Mouse (Mus musculus) embryonic facial prominence, embryonic 10.5 days (tissue): ENCODE results near the gene Tex38. TPM values are rescaled to one million over a fixed set of nuclear protein-coding genes. Genes with fewer than 3 reads are reported as not detected.
A peak's percentile ranks its signal among the peaks of the same experiment; 100 is the strongest.

Experiments
- DNase-seq: peaks from one replicate; pipeline ENCODE4 v3.0.0-alpha.2; 2017; ENCODE audit warnings: low spot score
- H3K27ac ChIP-seq: fragments of 300-500 bp; sonication (generic); replicated peaks from 2 replicates; pipeline ENCODE4 v1.5.1; 2016; ENCODE audit warnings: mild to moderate bottlenecking
- H3K27me3 ChIP-seq: fragments of 300-500 bp; sonication (generic); replicated peaks from 2 replicates; pipeline ENCODE4 v1.6.1; 2016; ENCODE audit warnings: low read depth, mild to moderate bottlenecking; ENCODE audit not compliant: poor library complexity, severe bottlenecking
- H3K36me3 ChIP-seq: fragments of 300-500 bp; sonication (generic); replicated peaks from 2 replicates; pipeline ENCODE4 v1.6.1; 2016; ENCODE audit warnings: mild to moderate bottlenecking, moderate library complexity
- H3K4me1 ChIP-seq: fragments of 300-500 bp; sonication (generic); 2 replicates; pipeline ENCODE4 v1.6.1; 2016
- H3K4me3 ChIP-seq: fragments of 300-500 bp; sonication (generic); 2 replicates; pipeline ENCODE4 v1.5.1; 2016; ENCODE audit warnings: mild to moderate bottlenecking, moderate library complexity
- H3K9me3 ChIP-seq: fragments of 300-500 bp; sonication (generic); 2 replicates; pipeline ENCODE4 v1.6.1; 2016; ENCODE audit warnings: mild to moderate bottlenecking
- WGBS: fragments of 180-500 bp; shearing (Covaris S2); methylation state at CpG from one replicate; pipeline ENCODE4 v1.1.7; 2016; 5-methylcytosine and 5-hydroxymethylcytosine counted together
- polyA plus RNA-seq: library from polyadenylated mRNA; unstranded; fragments of >200 nt; fragmentation: Nextera tagmentation; extraction: Ambion mirVana; gene quantifications from 2 replicates; pipeline ENCODE4 v1.2.1, GENCODE M21; 2016

Gene Tex38
- polyA plus RNA-seq, 1 experiment from 2014 or later: 0.25 TPM

DNA sequence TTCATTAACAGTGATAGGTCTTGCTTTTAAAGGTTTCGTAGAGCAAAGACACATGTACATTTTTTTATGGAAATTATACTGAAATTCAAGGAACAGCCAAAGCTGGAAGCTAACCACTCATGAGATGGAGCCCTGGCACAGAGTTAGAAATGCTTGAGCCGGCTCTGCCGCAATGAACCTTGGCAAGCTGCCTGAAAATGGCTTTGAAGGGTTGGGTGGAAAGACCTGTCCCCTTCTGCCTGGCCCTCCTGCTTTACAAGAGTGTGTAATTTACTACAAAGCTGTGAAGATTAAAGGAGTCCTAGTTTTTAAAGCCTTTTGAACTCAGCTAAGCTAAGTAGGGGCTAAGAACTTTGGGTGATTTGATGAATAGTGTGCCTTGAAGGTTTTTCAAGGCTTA, 19.6 kb downstream of the Tex38 start:
- Histone ChIP-seq H3K27ac (no peak overlapping the region), H3K4me3 (no peak overlapping the region), H3K27me3 (no peaks in the 10 kb centered on the region), H3K9me3 (no peaks in the 10 kb centered on the region), H3K36me3 (peaks cover 86% of the 10 kb centered on the region), H3K4me1 (no peaks in the 10 kb centered on the region)
- DNase-seq: no peak
- WGBS: 85% methylated on average over 3 of the region's 3 CpGs

DNA sequence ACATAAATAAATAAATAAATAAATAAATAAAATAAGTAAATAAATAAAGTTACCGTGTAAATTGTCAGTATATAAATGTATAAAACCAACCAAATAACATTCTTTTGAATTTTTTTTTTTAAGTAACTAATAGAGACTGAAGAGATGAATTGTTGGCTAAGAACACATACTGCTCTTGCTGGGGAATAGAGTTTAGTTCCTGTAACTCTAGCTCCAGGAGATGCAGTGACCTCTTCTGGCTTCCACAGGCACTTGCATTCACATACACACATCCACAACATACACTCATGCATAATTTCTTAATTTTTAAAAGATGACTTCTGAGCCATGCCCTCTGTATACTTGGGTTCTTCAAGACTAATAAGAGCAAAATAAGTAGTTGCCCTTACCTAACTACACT, 26.0 kb downstream of the Tex38 start:
- peaks cover 59% of the 10 kb centered on the region for H3K36me3 ChIP-seq
- DNase-seq: no peak
- H3K4me3 ChIP-seq: no peak overlapping the region
- 92% methylated on average over 1 of the region's 1 CpGs for WGBS
- H3K27ac ChIP-seq: no peak overlapping the region
- H3K27me3 ChIP-seq: no peaks in the 10 kb centered on the region
- H3K4me1 ChIP-seq: no peaks in the 10 kb centered on the region
- H3K9me3 ChIP-seq: no peaks in the 10 kb centered on the region

DNA sequence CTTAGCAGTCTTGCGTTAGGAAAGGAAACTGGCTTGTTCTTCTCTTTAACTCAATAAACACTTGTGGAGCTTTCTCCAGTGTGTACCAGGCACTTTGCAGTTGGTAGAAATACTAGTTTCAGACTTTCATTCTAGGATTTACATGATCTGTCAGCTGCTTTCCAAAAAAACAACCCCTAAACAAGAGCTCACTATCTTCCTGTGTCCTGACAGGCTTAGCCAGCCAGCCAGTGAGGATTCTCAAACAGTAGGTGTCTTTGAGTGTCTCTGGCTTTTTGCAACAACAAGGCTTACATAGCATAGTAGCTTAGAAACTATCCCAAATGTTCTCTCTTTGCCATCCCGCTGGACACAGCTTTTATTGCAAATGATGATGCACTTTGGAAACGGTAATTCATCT, 26.7 kb downstream of the Tex38 start:
- Histone ChIP-seq H3K27ac (no peak overlapping the region), H3K4me1 (no peaks in the 10 kb centered on the region), H3K9me3 (no peaks in the 10 kb centered on the region), H3K4me3 (no peak overlapping the region), H3K36me3 (peaks cover 59% of the 10 kb centered on the region), H3K27me3 (no peaks in the 10 kb centered on the region)
- DNase-seq: no peak
- WGBS: 93% methylated on average over 3 of the region's 3 CpGs

DNA sequence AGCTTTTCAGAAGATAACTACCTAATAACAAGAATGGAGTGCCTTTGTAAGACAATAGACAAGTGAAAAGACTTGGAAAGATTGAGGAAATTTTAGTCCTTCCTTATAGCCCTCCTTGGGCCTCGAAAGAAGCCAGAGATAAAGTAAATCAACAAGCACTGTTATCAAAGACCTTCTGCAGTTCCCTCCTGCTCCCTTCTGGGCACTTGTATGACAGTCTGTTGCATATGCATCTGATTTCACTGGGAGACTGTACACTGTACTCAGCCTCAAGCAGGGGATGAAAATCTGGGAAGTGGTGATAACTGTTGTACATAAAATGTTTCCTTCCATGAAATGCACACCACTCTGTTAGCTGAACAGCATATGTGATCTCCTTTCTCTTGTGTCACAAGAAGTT, 31.5 kb downstream of the Tex38 start:
- H3K4me1 ChIP-seq: no peaks in the 10 kb centered on the region
- 88% methylated on average over 1 of the region's 1 CpGs for WGBS
- H3K27ac ChIP-seq: no peak overlapping the region
- no peak for DNase-seq
- no peaks in the 10 kb centered on the region for H3K9me3 ChIP-seq
- no peaks in the 10 kb centered on the region for H3K27me3 ChIP-seq
- H3K36me3 ChIP-seq: peaks cover 57% of the 10 kb centered on the region
- H3K4me3 ChIP-seq: no peak overlapping the region

DNA sequence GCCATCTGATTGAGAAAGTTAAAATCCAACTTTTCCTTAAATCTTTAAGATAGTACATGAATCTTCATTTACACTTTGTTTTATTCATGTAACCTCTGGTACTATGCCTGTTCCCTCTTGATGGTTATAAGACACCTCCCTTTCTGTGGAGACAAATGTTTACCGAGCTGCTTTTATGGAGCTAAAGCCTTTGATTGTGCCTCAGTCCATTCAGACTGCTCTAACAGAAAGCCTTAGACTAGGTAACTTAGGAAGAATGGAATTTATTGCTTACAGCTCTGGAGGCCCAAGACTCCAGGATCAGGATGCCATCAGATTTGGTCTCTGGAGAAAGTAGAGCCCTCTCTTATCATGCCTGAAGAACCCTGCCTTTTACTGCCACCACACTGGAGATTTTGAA, 32.6 kb downstream of the Tex38 start:
- H3K27me3 ChIP-seq: no peaks in the 10 kb centered on the region
- 84% methylated on average over 1 of the region's 1 CpGs for WGBS
- H3K27ac ChIP-seq: no peak overlapping the region
- H3K9me3 ChIP-seq: no peaks in the 10 kb centered on the region
- H3K4me1 ChIP-seq: peaks cover 9% of the 10 kb centered on the region
- H3K4me3 ChIP-seq: no peak overlapping the region
- peaks cover 46% of the 10 kb centered on the region for H3K36me3 ChIP-seq
- DNase-seq: no peak

DNA sequence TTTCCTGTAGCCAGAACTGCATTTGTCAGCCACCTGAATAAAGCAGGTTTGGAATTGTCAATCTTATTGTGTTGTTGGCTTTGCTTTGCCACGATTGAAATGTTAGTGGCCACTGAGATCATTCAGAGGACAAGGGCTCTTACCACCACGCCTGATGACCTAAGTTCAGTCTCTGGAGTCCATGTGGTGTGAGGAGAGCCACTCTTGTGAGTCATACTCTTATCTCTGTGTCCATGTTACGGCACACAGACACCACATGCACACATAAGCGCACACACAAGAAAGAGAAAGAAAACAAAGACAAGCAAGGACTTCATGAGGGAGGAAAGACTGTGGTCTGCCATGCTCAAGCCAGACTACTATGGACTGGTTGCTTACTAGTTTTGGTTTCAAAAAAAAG, 37.7 kb downstream of the Tex38 start:
- Histone ChIP-seq H3K9me3 (no peaks in the 10 kb centered on the region), H3K4me3 (no peak overlapping the region), H3K36me3 (peaks cover 53% of the 10 kb centered on the region), H3K27me3 (no peaks in the 10 kb centered on the region), H3K4me1 (peaks cover 28% of the 10 kb centered on the region), H3K27ac (no peak overlapping the region)
- 85% methylated on average over 4 of the region's 4 CpGs for WGBS
- DNase-seq: no peak

DNA sequence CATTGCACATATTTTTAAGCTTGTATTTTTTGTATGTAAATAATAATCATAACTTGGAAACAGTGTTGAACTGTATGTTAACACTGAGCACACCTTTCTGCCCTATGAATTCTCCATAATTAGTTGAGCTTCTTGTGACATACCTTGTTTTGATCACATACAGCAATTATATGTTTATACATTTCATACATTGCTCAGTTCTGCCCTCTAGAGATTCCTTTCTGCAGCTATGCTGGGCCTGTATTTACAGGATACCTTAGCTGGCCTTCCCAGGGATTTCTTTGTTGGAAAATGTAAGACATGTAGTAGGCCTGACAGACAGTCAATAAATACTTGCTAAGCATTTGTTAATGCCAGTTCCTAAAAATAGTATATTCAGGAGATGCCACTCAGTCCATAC, 38.2 kb downstream of the Tex38 start:
- Histone ChIP-seq H3K36me3 (peaks cover 49% of the 10 kb centered on the region), H3K27me3 (no peaks in the 10 kb centered on the region), H3K27ac (no peak overlapping the region), H3K4me1 (peaks cover 29% of the 10 kb centered on the region), H3K9me3 (no peaks in the 10 kb centered on the region), H3K4me3 (no peak overlapping the region)
- DNase-seq: no peak

DNA sequence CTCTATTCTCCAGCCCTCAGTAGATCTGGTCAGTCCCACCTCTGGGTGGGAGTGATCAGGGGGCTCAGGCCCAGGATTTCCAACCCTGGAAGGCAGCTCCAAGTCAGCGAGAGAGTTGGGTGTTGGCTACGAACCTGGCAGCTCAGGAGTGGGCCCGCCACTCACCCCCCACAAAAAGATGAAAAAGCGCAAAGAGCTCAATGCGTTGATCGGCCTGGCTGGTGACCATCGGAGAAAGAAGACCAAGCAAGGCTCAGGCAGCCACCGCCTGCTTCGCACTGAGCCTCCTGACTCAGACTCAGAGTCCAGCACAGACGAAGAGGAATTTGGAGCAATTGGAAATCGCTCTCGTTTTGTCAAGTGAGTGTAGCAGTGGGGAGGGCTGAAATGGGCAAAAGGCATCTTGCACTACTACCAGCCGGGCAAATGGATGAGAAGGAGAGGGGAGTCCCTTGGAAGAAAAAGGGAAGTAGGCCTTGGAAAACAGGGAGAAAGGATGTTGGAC, 42.3 kb downstream of the Tex38 start:
- no peak for DNase-seq
- Histone ChIP-seq H3K4me1 (peaks cover 21% of the 10 kb centered on the region), H3K9me3 (no peaks in the 10 kb centered on the region), H3K4me3 (peak overlapping the region; percentile 82), H3K36me3 (peaks cover 34% of the 10 kb centered on the region), H3K27me3 (peaks cover 8% of the 10 kb centered on the region; the same call in 1 of the 2 replicates), H3K27ac (peak overlapping the region; percentile 91; the same call in 1 of the 2 replicates)
- WGBS: 47% methylated on average over 13 of the region's 13 CpGs

DNA sequence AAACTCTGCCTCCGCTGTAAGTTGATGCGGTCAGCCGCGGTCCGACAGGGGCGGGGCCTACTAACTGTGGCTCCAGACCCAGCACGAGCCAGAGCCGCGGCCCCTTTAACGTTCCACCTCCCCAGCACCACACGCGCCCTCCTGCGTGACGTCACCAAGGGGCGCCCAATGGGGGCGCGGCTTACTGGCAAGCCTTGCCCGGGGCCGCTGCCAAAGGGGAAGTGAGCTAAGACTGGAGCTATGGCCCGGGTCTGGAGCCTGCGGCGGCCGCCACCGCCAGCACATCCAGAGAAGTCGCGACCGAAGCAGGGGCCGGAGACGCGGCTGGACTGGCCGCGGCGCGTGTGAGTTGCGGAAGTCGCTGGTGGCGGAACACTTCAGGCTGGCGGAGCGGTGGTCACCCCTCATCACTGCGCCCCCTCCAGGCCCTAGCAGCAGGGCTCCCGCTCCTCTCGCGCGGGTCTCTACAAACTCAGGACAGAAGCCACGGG, 43.2 kb downstream of the Tex38 start, which contains the start of gene Efcab14:
Gene Efcab14 (plus strand): TSS at position 194 of the 491 bp plus-strand sequence.
- peaks cover 20% of the 10 kb centered on the region for H3K4me1 ChIP-seq
- peak; percentile 100 for DNase-seq
- WGBS: under 1% methylated on average over 45 of the region's 45 CpGs

DNA sequence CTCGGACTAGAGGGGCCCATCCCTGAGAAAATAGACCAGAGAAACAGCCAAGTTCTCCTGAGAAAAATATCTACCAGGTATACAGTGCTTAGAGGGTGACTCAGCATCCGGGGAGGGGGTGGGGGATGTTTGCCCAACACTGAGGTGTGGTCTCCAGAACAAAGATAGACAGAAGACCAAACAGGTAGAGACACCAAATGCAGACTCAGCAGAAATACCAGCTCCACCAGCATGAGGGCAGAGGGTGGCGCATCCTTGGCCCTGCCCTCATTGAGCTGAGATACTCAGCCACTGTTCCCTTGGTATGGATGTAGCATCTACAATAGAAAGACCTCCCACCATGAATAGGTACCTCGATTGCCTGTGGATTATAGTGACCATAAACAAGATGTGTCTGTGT, 46.0 kb downstream of the Tex38 start:
- Histone ChIP-seq H3K4me1 (peaks cover 19% of the 10 kb centered on the region), H3K9me3 (no peaks in the 10 kb centered on the region), H3K36me3 (peaks cover 1% of the 10 kb centered on the region), H3K4me3 (no peak overlapping the region), H3K27ac (no peak overlapping the region), H3K27me3 (peaks cover 8% of the 10 kb centered on the region; the same call in 1 of the 2 replicates)
- 69% methylated on average over 4 of the region's 4 CpGs for WGBS
- DNase-seq: no peak

More for the DNA sequence above, 43.2 kb downstream of the Tex38 start, which contains the start of gene Efcab14:
- H3K4me3 ChIP-seq: peak within 1 kb of the TSS; percentile 82
- H3K27me3 ChIP-seq: peaks cover 8% of the 10 kb centered on the region; the same call in 1 of the 2 replicates
- H3K36me3 ChIP-seq: peaks cover 27% of the 10 kb centered on the region
- peak within 1 kb of the TSS; percentile 91 for H3K27ac ChIP-seq
- H3K9me3 ChIP-seq: no peaks in the 10 kb centered on the region

DNA sequence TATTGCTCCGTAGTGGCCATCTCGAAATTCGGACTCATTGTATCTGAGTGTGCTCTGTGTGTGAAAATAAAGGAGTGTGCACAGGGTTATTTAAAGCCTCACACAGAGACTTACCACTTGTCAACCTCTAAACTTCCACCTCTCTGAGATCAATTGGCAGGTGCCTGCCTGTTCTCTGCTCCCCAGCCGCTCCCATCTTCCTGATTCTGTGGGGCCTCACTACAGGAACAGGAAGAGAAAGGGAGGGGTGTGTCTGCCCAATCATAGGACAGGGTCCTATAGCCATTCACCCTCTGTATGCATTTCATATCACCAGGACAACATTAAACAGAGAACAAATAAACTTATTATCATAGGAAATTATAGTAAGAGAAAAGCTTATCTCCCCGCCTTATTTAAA, 47.1 kb downstream of the Tex38 start:
- H3K4me1 ChIP-seq: peaks cover 8% of the 10 kb centered on the region
- H3K9me3 ChIP-seq: no peaks in the 10 kb centered on the region
- H3K4me3 ChIP-seq: no peak overlapping the region
- H3K27me3 ChIP-seq: peaks cover 8% of the 10 kb centered on the region; the same call in 1 of the 2 replicates
- 80% methylated on average over 5 of the region's 5 CpGs for WGBS
- H3K36me3 ChIP-seq: no peaks in the 10 kb centered on the region
- no peak overlapping the region for H3K27ac ChIP-seq
- DNase-seq: no peak

DNA sequence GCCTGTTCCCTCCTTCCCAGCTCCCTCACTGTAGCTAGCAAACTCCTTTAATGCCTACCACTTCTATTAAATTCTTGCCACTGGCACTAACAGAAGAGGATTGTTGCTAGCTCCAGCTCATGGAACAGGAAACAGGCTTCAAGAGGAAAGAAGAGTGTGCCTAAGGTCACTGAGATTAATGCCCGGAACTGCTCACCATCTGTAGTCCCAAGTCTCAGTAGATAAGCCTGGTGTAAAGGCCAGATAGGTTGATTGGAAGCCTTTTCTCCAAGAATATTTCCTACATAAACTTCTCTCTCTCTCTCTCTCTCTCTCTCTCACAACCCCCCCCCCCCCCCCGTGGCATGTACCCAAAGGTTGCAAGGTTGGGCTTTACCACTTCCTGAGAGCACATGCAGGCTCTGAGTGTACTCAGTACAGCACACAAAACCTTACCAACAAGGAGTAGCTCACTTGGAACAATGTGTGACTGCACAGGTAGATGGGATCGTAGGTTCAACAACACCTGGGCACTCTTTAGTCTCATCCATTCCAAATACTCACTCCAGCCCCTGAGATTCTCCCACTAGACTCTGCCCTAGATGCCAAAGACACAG, 48.5 kb downstream of the Tex38 start:
- no peak overlapping the region for H3K4me3 ChIP-seq
- no peaks in the 10 kb centered on the region for H3K36me3 ChIP-seq
- H3K4me1 ChIP-seq: no peaks in the 10 kb centered on the region; the same call in 1 of the 2 replicates
- WGBS: 50% methylated on average over 3 of the region's 3 CpGs
- no peak overlapping the region for H3K27ac ChIP-seq
- DNase-seq: no peak
- H3K27me3 ChIP-seq: peaks cover 8% of the 10 kb centered on the region; the same call in 1 of the 2 replicates
- H3K9me3 ChIP-seq: no peaks in the 10 kb centered on the region

DNA sequence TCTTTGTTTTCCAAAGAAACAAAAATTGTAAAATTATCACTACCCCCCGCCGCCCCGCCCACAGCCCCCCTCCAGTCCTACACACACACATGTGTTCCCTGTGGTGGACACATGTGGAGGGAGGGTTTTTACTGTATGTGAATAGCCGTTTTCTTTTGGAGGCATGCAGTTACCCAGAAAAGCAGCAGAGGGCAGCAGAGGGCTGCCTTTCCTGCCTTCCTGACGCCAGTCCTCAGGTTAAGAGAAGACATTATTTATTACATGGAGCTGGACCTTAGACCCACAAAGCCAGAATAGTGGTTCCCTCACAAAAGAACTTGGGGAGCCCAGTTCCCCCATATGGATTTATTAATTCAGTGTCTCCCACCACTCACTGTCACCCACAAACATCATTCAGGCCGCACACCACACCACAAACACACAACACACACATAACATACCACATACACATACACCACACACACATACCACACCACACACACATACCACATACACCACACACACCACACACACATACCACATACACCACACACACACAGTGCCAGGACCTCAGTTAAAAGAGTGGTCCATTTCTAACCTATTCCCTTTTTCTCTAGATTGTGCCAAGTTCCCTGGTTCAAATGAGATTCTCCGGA, 49.1 kb downstream of the Tex38 start:
- peaks cover 8% of the 10 kb centered on the region; the same call in 1 of the 2 replicates for H3K27me3 ChIP-seq
- DNase-seq: peak; percentile 82
- H3K4me3 ChIP-seq: no peak overlapping the region
- H3K9me3 ChIP-seq: no peaks in the 10 kb centered on the region
- WGBS: 24% methylated on average over 7 of the region's 7 CpGs
- no peak overlapping the region for H3K27ac ChIP-seq
- no peaks in the 10 kb centered on the region; the same call in 1 of the 2 replicates for H3K4me1 ChIP-seq
- H3K36me3 ChIP-seq: no peaks in the 10 kb centered on the region
